12 mouse cellular contexts compared by ENCODE assay signal in genomic region chr8:91524865-91525250, GRCm38 (mm10).
"Had no signal": no experiment of that assay in that cellular context is flagged by ENCODE, and none has a peak within 500 bp of the region (broad histone marks: within the 10 kb centered on the region; RNA-seq: fewer than 3 reads in every experiment).

No protein-coding gene starts in this region.

- H3K27ac ChIP-seq: intestine, embryonic 15.5 days; kidney, embryonic 15.5 days; liver, embryonic 15.5 days; lung, embryonic 15.5 days had no signal

- H3K9me3 ChIP-seq: intestine, embryonic 15.5 days; kidney, embryonic 15.5 days; liver, embryonic 15.5 days; lung, embryonic 15.5 days had no signal

- H3K4me2 ChIP-seq: intestine, embryonic 15.5 days; liver, embryonic 11.5 days; liver, embryonic 15.5 days; lung, embryonic 15.5 days had no signal

- H3K9ac ChIP-seq: intestine, embryonic 15.5 days; kidney, embryonic 15.5 days; liver, embryonic 15.5 days; lung, embryonic 15.5 days had no signal

- H3K27me3 ChIP-seq: intestine, embryonic 15.5 days; liver, embryonic 15.5 days; lung, embryonic 15.5 days had no signal

- H3K36me3 ChIP-seq: kidney, embryonic 15.5 days; lung, embryonic 15.5 days had no signal

- ATAC-seq: intestine, embryonic 15.5 days had no signal

- H3K4me1 ChIP-seq: intestine, embryonic 15.5 days had no signal

- H3K4me3 ChIP-seq: intestine, embryonic 15.5 days; kidney, embryonic 15.5 days; liver, embryonic 15.5 days; lung, embryonic 15.5 days had no signal

- DNase-seq: kidney, adult 18-20 months; kidney, postnatal 14 days; left cerebral cortex, postnatal 4 days; right cerebral cortex, postnatal 4 days; spleen, adult 18-20 months; thymus, adult 18-20 months; thymus, postnatal 14 days had no signal
